Mouse (Mus musculus): ENCODE data around the gene Pnpla2. TPM values are rescaled to one million over a fixed set of nuclear protein-coding genes. Genes with fewer than 3 reads are reported as not detected.
"Not testable (repeated sequence)": the region's sequence is repeated elsewhere in the genome, so short reads cannot be mapped to it uniquely, and the experiment has no call there.

The Pnpla2 gene
- polyA plus RNA-seq, 1 experiment, result 185 TPM

- 7% methylated on average over 12 of the region's 12 CpGs for WGBS
- no peak for DNase-seq (ENCODE audit: low read depth, low spot score)
These were observed 11.7 kb upstream of the Pnpla2 start for GRCm38 (mm10) chr7:141443081-141443821.

GRCm38 (mm10) chr7:141443828-141444237 lies 11.2 kb upstream of the Pnpla2 start, which contains the start of gene Pidd1:
Gene Pidd1, minus strand, starts transcription at chr7:141444025.
- DNase-seq (ENCODE audit: low read depth, low spot score), result no peak
- WGBS, result under 1% methylated on average over 25 of the region's 25 CpGs

GRCm38 (mm10) chr7:141446374-141446773 lies 8.6 kb upstream of the Pnpla2 start:
- 53% methylated on average over 3 of the region's 3 CpGs for WGBS
- DNase-seq (ENCODE audit: low read depth, low spot score), result not testable (repeated sequence)

GRCm38 (mm10) chr7:141447110-141447991 lies 7.6 kb upstream of the Pnpla2 start, which contains the start of gene Rplp2:
Gene Rplp2, plus strand, starts transcription at chr7:141447370.
- WGBS, result under 1% methylated on average over 63 of the region's 63 CpGs
- DNase-seq (ENCODE audit: low read depth, low spot score), result no peak

- no peak for DNase-seq (ENCODE audit: low read depth, low spot score)
These were observed 3.1 kb upstream of the Pnpla2 start for GRCm38 (mm10) chr7:141451928-141452327.

- 37% methylated on average over 2 of the region's 2 CpGs for WGBS
- no peak for DNase-seq (ENCODE audit: low read depth, low spot score)
These were observed 1.4 kb upstream of the Pnpla2 start for GRCm38 (mm10) chr7:141453636-141454035.

GRCm38 (mm10) chr7:141455610-141456314 lies 764 bp downstream of the Pnpla2 start:
- no peak for DNase-seq (ENCODE audit: low read depth, low spot score)
- under 1% methylated on average over 23 of the region's 23 CpGs for WGBS

- DNase-seq (ENCODE audit: low read depth, low spot score), result no peak
- 47% methylated on average over 6 of the region's 6 CpGs for WGBS
These were observed 1.7 kb downstream of the Pnpla2 start for GRCm38 (mm10) chr7:141456739-141457138.

GRCm38 (mm10) chr7:141457236-141457635 lies 2.2 kb downstream of the Pnpla2 start:
- DNase-seq (ENCODE audit: low read depth, low spot score), result no peak
- WGBS, result 85% methylated on average over 14 of the region's 14 CpGs

GRCm38 (mm10) chr7:141457986-141458660 lies 3.1 kb downstream of the Pnpla2 start:
- no peak for DNase-seq (ENCODE audit: low read depth, low spot score)
- 52% methylated on average over 15 of the region's 15 CpGs for WGBS

- DNase-seq (ENCODE audit: low read depth, low spot score), result no peak
- 91% methylated on average over 11 of the region's 11 CpGs for WGBS
These were observed 3.7 kb downstream of the Pnpla2 start for GRCm38 (mm10) chr7:141458661-141459060.

- 91% methylated on average over 17 of the region's 17 CpGs for WGBS
These were observed 4.3 kb downstream of the Pnpla2 start for GRCm38 (mm10) chr7:141459301-141459711.

GRCm38 (mm10) chr7:141460001-141460390 lies 5.0 kb downstream of the Pnpla2 start:
- WGBS, result 28% methylated on average over 5 of the region's 5 CpGs

More at GRCm38 (mm10) chr7:141459301-141459711, 4.3 kb downstream of the Pnpla2 start:
- no peak for DNase-seq (ENCODE audit: low read depth, low spot score)

GRCm38 (mm10) chr7:141460391-141461113 lies 5.6 kb downstream of the Pnpla2 start, which contains the start of gene Cracr2b:
Gene Cracr2b, plus strand, starts transcription at chr7:141461094.
- 24% methylated on average over 15 of the region's 15 CpGs for WGBS
- DNase-seq (ENCODE audit: low read depth, low spot score), result no peak

More at GRCm38 (mm10) chr7:141460001-141460390, 5.0 kb downstream of the Pnpla2 start:
- DNase-seq (ENCODE audit: low read depth, low spot score), result no peak

- DNase-seq (ENCODE audit: low read depth, low spot score), result no peak
These were observed 6.7 kb downstream of the Pnpla2 start for GRCm38 (mm10) chr7:141461521-141462332.

GRCm38 (mm10) chr7:141462333-141462821 lies 7.4 kb downstream of the Pnpla2 start:
- DNase-seq (ENCODE audit: low read depth, low spot score), result no peak
- 9% methylated on average over 5 of the region's 5 CpGs for WGBS

More at GRCm38 (mm10) chr7:141461521-141462332, 6.7 kb downstream of the Pnpla2 start:
- under 1% methylated on average over 59 of the region's 59 CpGs for WGBS

- 56% methylated on average over 12 of the region's 12 CpGs for WGBS
- no peak for DNase-seq (ENCODE audit: low read depth, low spot score)
These were observed 9.0 kb downstream of the Pnpla2 start for GRCm38 (mm10) chr7:141463824-141464602.

Measured in large intestine, adult 2 months (tissue).